Mouse (Mus musculus) myocyte (in vitro differentiated cells): ENCODE results near the gene Cacnb2. TPM values are rescaled to one million over a fixed set of nuclear protein-coding genes. Genes with fewer than 3 reads are reported as not detected.

Experiments used
- H3K27me3 ChIP-seq: one replicate; pipeline ENCODE4 v1.6.1; 2011; ENCODE audit not compliant: control insufficient read depth, insufficient read depth, insufficient read length
- H3K36me3 ChIP-seq: one replicate; pipeline ENCODE4 v1.6.1; 2011; ENCODE audit not compliant: control insufficient read depth, insufficient read depth
- H3K4me2 ChIP-seq: one replicate; pipeline ENCODE4 v1.6.1; 2011; ENCODE audit warnings: low read depth, control low read depth
- H3K4me3 ChIP-seq: one replicate; pipeline ENCODE4 v1.5.1; 2011; ENCODE audit warnings: mild to moderate bottlenecking, control low read depth, moderate library complexity
- H3K79me2 ChIP-seq: one replicate; pipeline ENCODE4 v1.6.1; 2011; ENCODE audit not compliant: control insufficient read depth, insufficient read depth
- H3ac ChIP-seq: one replicate; pipeline ENCODE4 v1.6.1; 2011; ENCODE audit not compliant: control insufficient read depth, insufficient read length
- CEBPB ChIP-seq: IDR thresholded peaks from 2 replicates; pipeline ENCODE4 v1.6.1; 2011; ENCODE audit warnings: mild to moderate bottlenecking, moderate library complexity; ENCODE audit not compliant: poor library complexity, insufficient read depth, severe bottlenecking
- E2F4 ChIP-seq: IDR thresholded peaks from one replicate; pipeline ENCODE4 v1.6.1; 2011; ENCODE audit warnings: mild to moderate bottlenecking, control low read depth, moderate library complexity; ENCODE audit not compliant: insufficient read depth
- MAX ChIP-seq: IDR thresholded peaks from one replicate; pipeline ENCODE4 v1.6.1; 2011; ENCODE audit warnings: low read depth, mild to moderate bottlenecking, control low read depth
- MYOD1 ChIP-seq, 3 experiments: IDR thresholded peaks; one replicate each; pipeline ENCODE4 v1.6.1; 2011; ENCODE audit warnings: control low read depth in 2 of 3, low read depth in 2 of 3, mild to moderate bottlenecking in 2 of 3, moderate library complexity in 1 of 3; ENCODE audit not compliant: insufficient read length in 2 of 3, control insufficient read depth in 1 of 3
- MYOG ChIP-seq, 3 experiments: IDR thresholded peaks; one replicate each; pipeline ENCODE4 v1.6.1; 2011; ENCODE audit warnings: control low read depth in 2 of 3, low read depth in 2 of 3, mild to moderate bottlenecking in 2 of 3; ENCODE audit not compliant: insufficient read length in 2 of 3, control insufficient read depth in 1 of 3, insufficient read depth in 1 of 3
- POLR2A ChIP-seq: IDR thresholded peaks from one replicate; pipeline ENCODE4 v1.6.1; 2011; ENCODE audit warnings: low read depth, mild to moderate bottlenecking, control low read depth, moderate library complexity; ENCODE audit not compliant: insufficient read length
- POLR2AphosphoS2 ChIP-seq: IDR thresholded peaks from one replicate; pipeline ENCODE4 v1.6.1; 2011; ENCODE audit warnings: low read depth, control low read depth; ENCODE audit not compliant: insufficient read length
- REST ChIP-seq: IDR thresholded peaks from one replicate; pipeline ENCODE4 v1.6.1; 2011; ENCODE audit warnings: mild to moderate bottlenecking, control low read depth, moderate library complexity; ENCODE audit not compliant: insufficient read depth, insufficient read length
- SRF ChIP-seq: IDR thresholded peaks from one replicate; pipeline ENCODE4 v1.6.1; 2011; ENCODE audit warnings: low read depth; ENCODE audit not compliant: control insufficient read depth, insufficient read length
- TCF12 ChIP-seq: IDR thresholded peaks from one replicate; pipeline ENCODE4 v1.6.1; 2011; ENCODE audit warnings: mild to moderate bottlenecking, control low read depth; ENCODE audit not compliant: poor library complexity, insufficient read depth, severe bottlenecking
- TCF3 ChIP-seq: IDR thresholded peaks from one replicate; pipeline ENCODE4 v1.6.1; 2011; ENCODE audit warnings: low read depth, control low read depth; ENCODE audit not compliant: insufficient read length
- USF1 ChIP-seq: IDR thresholded peaks from one replicate; pipeline ENCODE4 v1.6.1; 2011; ENCODE audit warnings: low read depth, mild to moderate bottlenecking, control low read depth, moderate library complexity
- polyA plus RNA-seq: library from polyadenylated mRNA; unstranded; fragments of >200 nt; fragmentation: generic; extraction: Trizol; gene quantifications from one replicate; pipeline ENCODE4 v1.2.1, GENCODE M21; 2012; ENCODE audit warnings: missing spikeins

The Cacnb2 gene
- polyA plus RNA-seq, 1 experiment, result 0.85 TPM

DNA sequence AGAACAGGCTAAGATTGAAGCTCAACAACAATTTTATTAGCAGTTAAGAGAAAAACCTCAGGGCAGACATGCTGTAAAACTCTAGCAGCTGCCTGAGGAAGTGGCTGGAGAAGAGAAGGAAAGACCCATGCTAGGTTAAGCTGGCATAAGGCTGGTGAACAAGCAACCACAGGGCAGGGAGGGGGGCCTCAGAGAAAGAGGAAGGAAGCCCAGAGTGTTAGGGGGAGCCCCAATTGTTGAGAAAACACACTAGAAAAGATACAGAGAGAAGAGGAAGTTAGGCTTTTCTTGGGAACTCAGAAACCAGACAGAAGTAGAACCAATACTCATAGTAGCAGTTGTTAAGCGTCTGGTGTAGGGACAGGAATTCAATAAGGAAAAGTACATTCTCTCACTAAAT, 28.7 kb downstream of the Cacnb2 start:
- Histone ChIP-seq H3K4me2 (no peak overlapping the region), H3K4me3 (no peak overlapping the region), H3K36me3 (no peaks in the 10 kb centered on the region), H3K27me3 (no peaks in the 10 kb centered on the region), H3ac (no peak overlapping the region), H3K79me2 (no peaks in the 10 kb centered on the region)
- no peak for TF ChIP-seq TCF3
- no peak for TF ChIP-seq MAX
- no peak for TF ChIP-seq CEBPB
- TF ChIP-seq TCF12, result no peak
- no peak for TF ChIP-seq MYOD1 (IDR thresholded peaks at IDR 0.05; ENCODE audit: control insufficient read depth in 1 of 3, insufficient read length in 2 of 3, low read depth in 2 of 3)
- no peak for TF ChIP-seq POLR2AphosphoS2
- TF ChIP-seq USF1, result no peak
- no peak for TF ChIP-seq E2F4
- TF ChIP-seq MYOG (IDR thresholded peaks at IDR 0.05; ENCODE audit: control insufficient read depth in 1 of 3, insufficient read depth in 1 of 3, insufficient read length in 2 of 3, low read depth in 2 of 3), result no peak
- TF ChIP-seq SRF, result no peak
- TF ChIP-seq REST, result no peak
- TF ChIP-seq POLR2A, result no peak

DNA sequence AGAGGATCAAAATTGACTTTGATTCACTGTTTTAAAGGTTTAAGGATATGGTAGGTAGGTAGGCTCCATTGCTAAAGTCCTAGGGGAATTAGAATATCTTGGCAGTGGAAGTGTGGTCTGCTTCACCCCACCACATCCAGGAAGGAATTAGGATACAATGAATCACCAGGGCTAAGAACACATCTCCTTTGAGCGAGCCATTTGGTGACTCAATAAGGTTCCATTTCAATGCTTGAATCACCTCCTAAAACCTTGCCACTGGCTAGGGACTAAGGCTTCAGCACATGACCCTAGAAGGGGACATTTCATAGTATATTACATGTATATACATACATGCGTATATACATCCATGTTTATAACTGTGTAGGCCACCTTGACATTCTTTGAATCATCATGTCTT, 30.3 kb downstream of the Cacnb2 start:
- Histone ChIP-seq H3ac (no peak overlapping the region), H3K4me2 (no peak overlapping the region), H3K4me3 (no peak overlapping the region), H3K79me2 (no peaks in the 10 kb centered on the region), H3K27me3 (no peaks in the 10 kb centered on the region), H3K36me3 (no peaks in the 10 kb centered on the region)
- TF ChIP-seq TCF12, result no peak
- 0 out of 2 replicates have a peak, but pooled peaks have one; percentile 3 for TF ChIP-seq CEBPB
- no peak for TF ChIP-seq MYOG (IDR thresholded peaks at IDR 0.05; ENCODE audit: control insufficient read depth in 1 of 3, insufficient read depth in 1 of 3, insufficient read length in 2 of 3, low read depth in 2 of 3)
- TF ChIP-seq USF1, result peak; percentile 8
- no peak for TF ChIP-seq E2F4
- no peak for TF ChIP-seq MYOD1 (IDR thresholded peaks at IDR 0.05; ENCODE audit: control insufficient read depth in 1 of 3, insufficient read length in 2 of 3, low read depth in 2 of 3)
- no peak for TF ChIP-seq POLR2AphosphoS2
- TF ChIP-seq TCF3, result no peak
- no peak for TF ChIP-seq REST
- no peak for TF ChIP-seq SRF

GRCm38 (mm10) chr2:14639266-14639665, 36.4 kb downstream of the Cacnb2 start:
- no peak overlapping the region for H3K4me3 ChIP-seq
- H3K36me3 ChIP-seq, result no peaks in the 10 kb centered on the region
- H3K27me3 ChIP-seq, result no peaks in the 10 kb centered on the region
- no peak overlapping the region for H3ac ChIP-seq
- no peaks in the 10 kb centered on the region for H3K79me2 ChIP-seq
- TF ChIP-seq SRF (no peak), REST (no peak), USF1 (no peak), CEBPB (no peak), E2F4 (no peak), TCF3 (no peak), MYOG (IDR thresholded peaks at IDR 0.05; ENCODE audit: control insufficient read depth in 1 of 3, insufficient read depth in 1 of 3, insufficient read length in 2 of 3, low read depth in 2 of 3) (no peak), TCF12 (no peak), POLR2AphosphoS2 (no peak), MAX (no peak), POLR2A (no peak)
- H3K4me2 ChIP-seq, result no peak overlapping the region

GRCm38 (mm10) chr2:14639877-14640276, 37.0 kb downstream of the Cacnb2 start:
- H3K79me2 ChIP-seq, result no peaks in the 10 kb centered on the region
- H3K4me2 ChIP-seq, result no peak overlapping the region
- H3ac ChIP-seq, result no peak overlapping the region
- H3K27me3 ChIP-seq, result no peaks in the 10 kb centered on the region
- H3K36me3 ChIP-seq, result no peaks in the 10 kb centered on the region
- no peak overlapping the region for H3K4me3 ChIP-seq
- TF ChIP-seq REST (no peak), E2F4 (no peak), MAX (no peak), POLR2AphosphoS2 (no peak), MYOG (IDR thresholded peaks at IDR 0.05; ENCODE audit: control insufficient read depth in 1 of 3, insufficient read depth in 1 of 3, insufficient read length in 2 of 3, low read depth in 2 of 3) (no peak), POLR2A (no peak), SRF (no peak), TCF3 (no peak), TCF12 (no peak), USF1 (no peak), CEBPB (no peak), MYOD1 (IDR thresholded peaks at IDR 0.05; ENCODE audit: control insufficient read depth in 1 of 3, insufficient read length in 2 of 3, low read depth in 2 of 3) (no peak)

DNA sequence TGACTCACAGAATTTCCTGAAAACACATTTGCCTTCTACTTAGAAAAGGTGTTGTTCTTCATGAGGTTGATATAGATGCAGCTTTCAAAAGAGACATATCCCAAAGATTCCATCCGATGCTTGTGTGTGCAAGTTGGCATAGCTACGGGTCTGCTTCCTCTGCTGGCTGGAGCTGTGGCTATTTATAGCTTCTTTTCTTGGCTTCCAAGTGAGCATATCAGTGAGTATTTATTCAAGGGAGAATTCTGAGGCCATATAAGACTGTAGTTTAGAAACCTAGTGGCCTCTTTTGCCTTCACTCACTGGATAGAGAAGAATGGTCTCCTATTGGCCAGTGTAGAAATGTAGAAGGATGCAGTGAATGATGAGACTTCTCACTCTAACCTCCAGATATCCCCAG, 38.2 kb downstream of the Cacnb2 start:
- Histone ChIP-seq H3K27me3 (no peaks in the 10 kb centered on the region), H3ac (no peak overlapping the region), H3K36me3 (no peaks in the 10 kb centered on the region), H3K4me3 (no peak overlapping the region), H3K4me2 (peak overlapping the region; percentile 40), H3K79me2 (no peaks in the 10 kb centered on the region)
- TF ChIP-seq E2F4 (no peak), MAX (no peak), POLR2A (no peak), USF1 (no peak)

DNA sequence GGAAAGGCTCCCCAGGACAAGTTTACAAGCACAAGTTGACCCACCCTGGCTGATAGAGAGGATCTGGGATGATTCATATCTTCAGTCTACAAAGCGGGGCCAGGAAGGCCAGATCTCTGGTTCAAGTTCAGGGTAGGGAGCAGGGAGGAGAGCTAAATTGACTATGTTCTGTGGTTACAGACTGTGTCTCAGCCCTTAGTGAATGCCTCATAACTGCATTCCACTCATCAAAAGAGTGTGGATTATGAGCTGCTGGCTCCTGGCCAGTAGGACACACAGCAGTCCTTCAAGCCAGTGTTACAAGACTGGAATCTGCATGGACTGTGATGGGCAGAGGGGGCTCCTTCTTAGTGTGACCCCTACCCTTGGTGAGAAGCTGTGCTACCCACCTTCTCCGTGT, 48.4 kb downstream of the Cacnb2 start:
- no peaks in the 10 kb centered on the region for H3K36me3 ChIP-seq
- no peaks in the 10 kb centered on the region for H3K79me2 ChIP-seq
- H3K27me3 ChIP-seq, result no peaks in the 10 kb centered on the region
- TF ChIP-seq E2F4 (no peak), TCF3 (no peak), MAX (no peak), SRF (no peak), MYOG (IDR thresholded peaks at IDR 0.05; ENCODE audit: control insufficient read depth in 1 of 3, insufficient read depth in 1 of 3, insufficient read length in 2 of 3, low read depth in 2 of 3) (no peak), MYOD1 (IDR thresholded peaks at IDR 0.05; ENCODE audit: control insufficient read depth in 1 of 3, insufficient read length in 2 of 3, low read depth in 2 of 3) (no peak), POLR2A (no peak), USF1 (no peak), TCF12 (no peak), POLR2AphosphoS2 (no peak), CEBPB (no peak), REST (no peak)
- H3K4me2 ChIP-seq, result peak overlapping the region; percentile 54
- no peak overlapping the region for H3ac ChIP-seq
- H3K4me3 ChIP-seq, result no peak overlapping the region
